Mouse (Mus musculus): ENCODE measurements around the gene Mfn2. TPM values are rescaled to one million over a fixed set of nuclear protein-coding genes. Genes with fewer than 3 reads are reported as not detected.
"Not testable (repeated sequence)": the region's sequence is repeated elsewhere in the genome, so short reads cannot be mapped to it uniquely, and the experiment has no call there.

The Mfn2 gene
- polyA plus RNA-seq, 1 experiment from 2014 or later: 31.6 TPM

GRCm38 (mm10) chr4:147847614-147848583, 56.6 kb downstream of the Mfn2 start, which contains the start of gene Zfp933:
Gene Zfp933, minus strand, starts transcription at chr4:147848366.
- Histone ChIP-seq H3K27ac (ENCODE audit: low read depth) (peak within 1 kb of the TSS; percentile 62), H3K9me3 (ENCODE audit: control insufficient read depth, low read length) (0 out of 2 replicates have a peak, but pooled peaks cover 7% of the 10 kb centered on the region), H3K36me3 (ENCODE audit: control insufficient read depth, insufficient read depth, low read length) (peaks cover 4% of the 10 kb centered on the region; the same call in 1 of the 2 replicates), H3K27me3 (replicated peaks; ENCODE audit: control insufficient read depth, insufficient read depth, low read length) (no peaks in the 10 kb centered on the region), H3K9ac (ENCODE audit: low read length) (peak within 1 kb of the TSS; percentile 64), H3K4me1 (replicated peaks; ENCODE audit: control insufficient read depth, insufficient read depth, low read length) (peaks cover 6% of the 10 kb centered on the region; the same call in 1 of the 2 replicates), H3K4me3 (ENCODE audit: low read depth, low read length) (peak within 1 kb of the TSS; percentile 86), H3K4me2 (ENCODE audit: low read length) (peak within 1 kb of the TSS; percentile 76)
- DNase-seq (ENCODE audit: low spot score) (peak; percentile 82), ATAC-seq (replicated peaks; ENCODE audit: low FRiP score, low TSS enrichment, low read depth) (peak; percentile 90)
- 3% methylated on average over 23 of the region's 23 CpGs for WGBS

- DNase-seq (ENCODE audit: low spot score) (no peak), ATAC-seq (replicated peaks; ENCODE audit: low FRiP score, low TSS enrichment, low read depth) (no peak)
- 94% methylated on average over 3 of the region's 3 CpGs for WGBS
- H3K27ac ChIP-seq (ENCODE audit: low read depth): no peak overlapping the region
- no peak overlapping the region for H3K4me3 ChIP-seq (ENCODE audit: low read depth, low read length)
- no peak overlapping the region for H3K4me2 ChIP-seq (ENCODE audit: low read length)
- peaks cover 25% of the 10 kb centered on the region for H3K36me3 ChIP-seq (ENCODE audit: control insufficient read depth, insufficient read depth, low read length)
- peaks cover 24% of the 10 kb centered on the region for H3K9me3 ChIP-seq (ENCODE audit: control insufficient read depth, low read length)
- H3K9ac ChIP-seq (ENCODE audit: low read length): no peak overlapping the region
- H3K4me1 ChIP-seq (replicated peaks; ENCODE audit: control insufficient read depth, insufficient read depth, low read length): no peaks in the 10 kb centered on the region; the same call in 1 of the 2 replicates
- no peaks in the 10 kb centered on the region for H3K27me3 ChIP-seq (replicated peaks; ENCODE audit: control insufficient read depth, insufficient read depth, low read length)
These were observed 61.6 kb downstream of the Mfn2 start for GRCm38 (mm10) chr4:147842871-147843270.

- peaks cover 25% of the 10 kb centered on the region for H3K36me3 ChIP-seq (ENCODE audit: control insufficient read depth, insufficient read depth, low read length)
- H3K27me3 ChIP-seq (replicated peaks; ENCODE audit: control insufficient read depth, insufficient read depth, low read length); H3K27ac ChIP-seq (ENCODE audit: low read depth); H3K4me3 ChIP-seq (ENCODE audit: low read depth, low read length); H3K4me1 ChIP-seq (replicated peaks; ENCODE audit: control insufficient read depth, insufficient read depth, low read length); ATAC-seq (replicated peaks; ENCODE audit: low FRiP score, low TSS enrichment, low read depth); H3K9ac ChIP-seq (ENCODE audit: low read length); DNase-seq (ENCODE audit: low spot score); H3K4me2 ChIP-seq (ENCODE audit: low read length): not testable (repeated sequence)
- peaks cover 26% of the 10 kb centered on the region for H3K9me3 ChIP-seq (ENCODE audit: control insufficient read depth, low read length)
- WGBS: 100% methylated on average over 7 of the region's 26 CpGs
These were observed 65.2 kb downstream of the Mfn2 start for GRCm38 (mm10) chr4:147839282-147839681.

GRCm38 (mm10) chr4:147824389-147824788, 80.1 kb downstream of the Mfn2 start:
- H3K36me3 ChIP-seq (ENCODE audit: control insufficient read depth, insufficient read depth, low read length): peaks cover 37% of the 10 kb centered on the region
- H3K27me3 ChIP-seq (replicated peaks; ENCODE audit: control insufficient read depth, insufficient read depth, low read length): no peaks in the 10 kb centered on the region
- no peak for DNase-seq (ENCODE audit: low spot score)
- H3K9ac ChIP-seq (ENCODE audit: low read length): no peak overlapping the region
- no peak for ATAC-seq (replicated peaks; ENCODE audit: low FRiP score, low TSS enrichment, low read depth)
- H3K4me2 ChIP-seq (ENCODE audit: low read length): no peak overlapping the region
- no peak overlapping the region for H3K4me3 ChIP-seq (ENCODE audit: low read depth, low read length)
- H3K4me1 ChIP-seq (replicated peaks; ENCODE audit: control insufficient read depth, insufficient read depth, low read length): no peaks in the 10 kb centered on the region
- WGBS: 95% methylated on average over 4 of the region's 4 CpGs
- peaks cover 64% of the 10 kb centered on the region for H3K9me3 ChIP-seq (ENCODE audit: control insufficient read depth, low read length)
- no peak overlapping the region for H3K27ac ChIP-seq (ENCODE audit: low read depth)

Other genes with a start within 250 kb of the Mfn2 start
- gene Zfp534, start 202.2 kb downstream of the Mfn2 start, polyA plus RNA-seq (2014; fragmentation: Nextera tagmentation; extraction: Ambion mirVana): not detected in 2 replicates
- gene Zfp984, start 94.9 kb downstream of the Mfn2 start, polyA plus RNA-seq (2014; fragmentation: Nextera tagmentation; extraction: Ambion mirVana): 8.8 and 11.5 TPM in 2 replicates
- 4.7 TPM in 2 replicates for gene Zfp933, start 56.3 kb downstream of the Mfn2 start, polyA plus RNA-seq (2014; fragmentation: Nextera tagmentation; extraction: Ambion mirVana)
- gene Miip, start 35.9 kb downstream of the Mfn2 start, polyA plus RNA-seq (2014; fragmentation: Nextera tagmentation; extraction: Ambion mirVana): 32.1 and 34.6 TPM in 2 replicates
- gene Fv1, start 35.7 kb downstream of the Mfn2 start, polyA plus RNA-seq (2014; fragmentation: Nextera tagmentation; extraction: Ambion mirVana): 9.0 and 9.7 TPM in 2 replicates
- 40.9 and 44.1 TPM in 2 replicates for gene Plod1, start 32.1 kb upstream of the Mfn2 start, polyA plus RNA-seq (2014; fragmentation: Nextera tagmentation; extraction: Ambion mirVana)
- gene 2510039O18Rik, start 36.2 kb upstream of the Mfn2 start, polyA plus RNA-seq (2014; fragmentation: Nextera tagmentation; extraction: Ambion mirVana): 19.9 and 21.3 TPM in 2 replicates
- gene Nppb, start 81.1 kb upstream of the Mfn2 start, polyA plus RNA-seq (2014; fragmentation: Nextera tagmentation; extraction: Ambion mirVana): 0.40 TPM in 1 of 2 replicates, not detected in the other
- gene Nppa, start 96.0 kb upstream of the Mfn2 start, polyA plus RNA-seq (2014; fragmentation: Nextera tagmentation; extraction: Ambion mirVana): 0.28 and 0.56 TPM in 2 replicates
- gene Clcn6, start 134.1 kb upstream of the Mfn2 start, polyA plus RNA-seq (2014; fragmentation: Nextera tagmentation; extraction: Ambion mirVana): 5.2 and 5.3 TPM in 2 replicates
- gene Mthfr, start 134.4 kb upstream of the Mfn2 start, polyA plus RNA-seq (2014; fragmentation: Nextera tagmentation; extraction: Ambion mirVana): 17.8 and 18.4 TPM in 2 replicates
- gene Agtrap, start 183.3 kb upstream of the Mfn2 start, polyA plus RNA-seq (2014; fragmentation: Nextera tagmentation; extraction: Ambion mirVana): 15.9 and 16.4 TPM in 2 replicates
- 47.5 and 48.1 TPM in 2 replicates for gene Mad2l2, start 225.7 kb upstream of the Mfn2 start, polyA plus RNA-seq (2014; fragmentation: Nextera tagmentation; extraction: Ambion mirVana)
- gene Draxin, start 226.0 kb upstream of the Mfn2 start, polyA plus RNA-seq (2014; fragmentation: Nextera tagmentation; extraction: Ambion mirVana): 0.19 and 0.34 TPM in 2 replicates
- 12.6 and 13.2 TPM in 2 replicates for gene Fbxo6, start 247.4 kb upstream of the Mfn2 start, polyA plus RNA-seq (2014; fragmentation: Nextera tagmentation; extraction: Ambion mirVana)